Mouse (Mus musculus): ENCODE data around the gene Sf1. TPM values are rescaled to one million over a fixed set of nuclear protein-coding genes. Genes with fewer than 3 reads are reported as not detected.

Sf1 gene
- polyA plus RNA-seq, 2 experiments from 2014 or later = 55.3 to 56.7 TPM

DNA sequence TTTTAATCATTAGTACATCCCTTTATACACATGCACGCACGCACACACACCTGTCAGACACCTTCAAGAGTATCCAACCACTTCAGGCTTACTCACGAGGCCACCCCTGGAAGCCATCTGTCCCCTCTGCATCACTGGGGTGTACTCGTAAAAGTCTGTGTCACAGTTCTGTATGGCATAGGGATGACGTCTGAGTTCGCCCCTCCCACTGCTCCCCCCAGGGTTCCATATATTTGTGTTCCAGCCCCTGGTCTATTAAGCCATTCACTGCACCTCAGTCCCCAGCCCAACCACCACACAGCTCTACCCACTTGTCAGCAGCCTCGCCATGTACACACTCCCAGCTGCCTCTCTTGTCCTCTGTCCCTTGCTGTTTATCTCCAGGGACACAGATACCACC lies 58.5 kb downstream of the Sf1 start:
- no peak for ATAC-seq

DNA sequence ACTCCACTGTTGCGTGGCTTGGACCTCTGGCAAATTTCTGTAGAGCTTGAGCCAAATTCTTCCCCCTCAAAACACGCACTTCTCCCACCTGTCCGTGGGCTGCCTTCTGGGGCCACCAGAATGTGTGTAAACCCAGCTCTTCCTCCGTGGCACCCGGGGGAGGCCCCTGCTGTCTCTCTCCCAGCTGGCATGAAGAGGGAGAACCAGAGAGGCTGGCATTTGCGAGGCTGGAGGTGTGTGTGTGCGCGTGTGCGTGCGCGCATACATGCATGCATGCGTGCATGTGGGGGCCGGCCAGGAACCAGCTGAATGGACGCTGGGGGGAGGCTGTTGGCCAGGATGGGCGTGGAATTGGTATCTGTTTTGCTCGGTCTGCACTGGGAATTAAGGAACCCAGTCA lies 59.8 kb downstream of the Sf1 start:
- no peak for ATAC-seq

DNA sequence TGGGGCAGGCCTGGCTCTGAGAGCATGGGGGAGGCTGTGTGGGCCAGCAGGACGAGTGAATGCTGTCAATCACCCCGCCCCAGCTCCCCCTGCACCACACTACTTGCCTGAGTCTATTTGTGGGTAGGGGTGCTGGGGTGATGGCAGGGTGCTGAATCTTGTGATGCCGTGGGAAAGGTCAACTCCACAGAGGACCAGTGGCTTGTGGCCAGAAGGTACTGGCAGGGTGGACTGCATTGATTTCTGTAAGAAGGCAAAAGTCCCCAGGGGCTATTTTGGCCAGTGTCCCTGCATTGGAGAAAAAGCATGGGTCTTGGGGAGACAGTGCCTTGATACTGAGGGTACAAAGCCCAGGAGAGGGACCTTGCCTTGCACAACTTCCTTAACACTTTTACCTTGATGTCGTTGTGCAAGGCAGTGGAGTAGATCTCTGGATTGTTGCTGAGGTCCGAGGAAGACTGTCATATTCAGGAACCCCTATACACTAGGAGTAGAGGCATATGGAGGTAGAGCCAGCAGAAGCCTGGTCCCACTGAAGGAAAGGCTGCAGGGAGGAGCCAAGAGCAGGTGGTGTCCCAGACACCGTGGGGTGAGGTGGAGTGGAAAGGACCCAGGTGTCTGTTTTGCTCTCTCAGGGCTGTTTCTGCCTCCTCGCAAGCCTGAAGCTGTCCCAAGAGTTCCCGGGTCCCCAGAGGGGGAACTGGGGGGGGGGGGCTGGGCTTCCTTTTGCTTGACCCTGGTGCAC lies 60.8 kb downstream of the Sf1 start:
- no peak for ATAC-seq

DNA sequence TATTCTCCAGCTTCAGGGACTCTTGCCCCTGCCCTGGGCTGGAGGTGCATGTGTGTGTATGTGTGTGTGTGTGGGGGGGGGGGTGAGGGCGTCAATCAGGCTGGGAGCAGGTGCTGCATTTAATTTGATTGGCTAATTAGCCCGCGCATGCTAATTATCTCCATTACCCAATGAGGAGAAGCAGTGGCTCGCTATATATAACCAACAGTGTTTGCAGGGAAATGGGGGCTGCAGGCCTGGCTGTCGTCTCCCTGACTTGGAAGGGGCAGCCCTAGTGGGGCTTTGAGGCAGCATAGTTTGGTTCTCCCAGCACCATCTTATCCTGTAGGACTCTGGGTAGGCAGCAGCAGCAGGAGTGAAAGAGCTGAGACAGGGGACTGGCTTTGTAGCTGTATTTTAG lies 62.1 kb downstream of the Sf1 start:
- no peak for ATAC-seq

DNA sequence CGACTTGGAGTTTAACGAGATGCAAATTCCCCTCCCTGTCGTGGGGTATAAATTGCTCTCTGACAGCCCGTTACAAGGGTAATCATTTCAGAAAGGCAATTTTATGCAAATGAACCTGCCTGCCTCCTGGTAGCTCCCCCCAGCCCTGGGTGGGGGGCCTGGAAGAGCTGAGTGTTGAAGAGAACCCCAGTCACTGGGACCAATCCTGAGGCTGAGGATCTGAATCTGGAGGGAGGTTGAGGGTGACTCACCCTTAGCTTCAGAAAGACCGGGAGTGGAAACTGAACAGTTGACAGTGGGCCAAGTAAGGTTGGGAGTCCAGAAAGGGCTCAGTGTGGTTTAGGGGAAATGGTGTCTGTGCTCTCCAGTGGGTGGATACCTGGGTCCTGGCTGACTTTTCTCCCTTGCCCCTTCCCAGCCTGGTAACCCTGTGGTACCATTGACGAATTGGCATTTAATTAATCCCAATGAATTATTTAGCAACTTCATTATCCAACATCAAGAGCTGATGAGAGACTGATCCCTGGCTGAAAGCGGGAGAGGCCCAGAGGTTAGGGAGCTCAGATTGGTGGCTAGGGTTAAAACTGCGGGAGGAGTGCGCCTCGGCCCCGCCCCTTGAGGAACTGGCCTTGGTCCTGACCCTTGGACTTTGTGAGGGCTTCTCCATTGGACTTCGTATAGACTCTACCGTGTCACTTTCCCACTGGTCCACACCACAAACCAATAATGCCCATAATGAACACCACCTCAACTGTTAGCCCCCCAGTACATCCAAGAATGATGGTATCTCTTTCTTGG lies 63.4 kb downstream of the Sf1 start:
- no peak for ATAC-seq

Other genes starting within 250 kb of the Sf1 start
- gene Sac3d1, start 245.0 kb upstream of the Sf1 start, polyA plus RNA-seq (2017; shearing (Covaris generic)) = 1 to 10 TPM in 1 of 2 experiments, under 1 TPM in 1; 0.43 to 2.2 TPM
- gene Snx15, start 235.4 kb upstream of the Sf1 start, polyA plus RNA-seq (2017; shearing (Covaris generic)) = 10 to 100 TPM; 20.9 to 26.5 TPM
- gene Batf2, start 222.7 kb upstream of the Sf1 start, polyA plus RNA-seq (2017; shearing (Covaris generic)) = not detected
- gene Arl2, start 222.1 kb upstream of the Sf1 start, polyA plus RNA-seq (2017; shearing (Covaris generic)) = 10 to 100 TPM; 17.1 to 31.5 TPM
- gene Majin, start 179.3 kb upstream of the Sf1 start, polyA plus RNA-seq (2017; shearing (Covaris generic)) = under 1 TPM in 1 of 2 experiments, not detected in 1; 0.90 TPM
- gene Gpha2, start 137.3 kb upstream of the Sf1 start, polyA plus RNA-seq (2017; shearing (Covaris generic)) = not detected
- 1 to 10 TPM; 1.2 to 1.6 TPM for gene Ppp2r5b, start 127.8 kb upstream of the Sf1 start, polyA plus RNA-seq (2017; shearing (Covaris generic))
- 10 to 100 TPM; 10.4 to 14.7 TPM for gene Atg2a, start 122.0 kb upstream of the Sf1 start, polyA plus RNA-seq (2017; shearing (Covaris generic))
- gene Ehd1, start 87.0 kb upstream of the Sf1 start, polyA plus RNA-seq (2017; shearing (Covaris generic)) = 10 to 100 TPM in 1 of 2 experiments, 1 to 10 TPM in 1; 6.4 to 22.8 TPM
- under 1 TPM; 0.07 to 0.13 TPM for gene Cdc42bpg, start 57.2 kb upstream of the Sf1 start, polyA plus RNA-seq (2017; shearing (Covaris generic))
- gene Men1, start 28.7 kb upstream of the Sf1 start, polyA plus RNA-seq (2017; shearing (Covaris generic)) = 10 to 100 TPM; 16.9 to 32.1 TPM
- gene Map4k2, start 22.6 kb upstream of the Sf1 start, polyA plus RNA-seq (2017; shearing (Covaris generic)) = 100 to 1,000 TPM in 1 of 2 experiments, 10 to 100 TPM in 1; 77.5 to 135 TPM
- 10 to 100 TPM in 1 of 2 experiments, 1 to 10 TPM in 1; 2.0 to 14.2 TPM for gene Pygm, start 20.7 kb downstream of the Sf1 start, polyA plus RNA-seq (2017; shearing (Covaris generic))
- gene Rasgrp2, start 35.6 kb downstream of the Sf1 start, polyA plus RNA-seq (2017; shearing (Covaris generic)) = 100 to 1,000 TPM in 1 of 2 experiments, 10 to 100 TPM in 1; 80.3 to 117 TPM
- not detected for gene Nrxn2, start 55.0 kb downstream of the Sf1 start, polyA plus RNA-seq (2017; shearing (Covaris generic))
- not detected for gene Slc22a12, start 179.3 kb downstream of the Sf1 start, polyA plus RNA-seq (2017; shearing (Covaris generic))

Data from CD4-positive, CD25-positive, alpha-beta regulatory T cell, adult 4 months (primary cell).